Mouse (Mus musculus): ENCODE measurements around the gene Fam122b.

Gene Fam122b

GRCm38 (mm10) chrX:53204690-53205311 is 64.8 kb downstream of the Fam122b start:
- in situ Hi-C loops (cut with MboI; ENCODE audit: low sequenced_read_pairs) = no loop called here

- in situ Hi-C loops (cut with MboI; ENCODE audit: low sequenced_read_pairs) = no loop called here
Observed at GRCm38 (mm10) chrX:53201616-53202015, 68.0 kb downstream of the Fam122b start.

- in situ Hi-C loops (cut with MboI; ENCODE audit: low sequenced_read_pairs) = no loop called here
Observed at GRCm38 (mm10) chrX:53197681-53198080, 71.9 kb downstream of the Fam122b start.

- in situ Hi-C loops (cut with MboI; ENCODE audit: low sequenced_read_pairs) = no loop called here
Observed at GRCm38 (mm10) chrX:53196392-53196791, 73.2 kb downstream of the Fam122b start.
